In the genomic region with DNA sequence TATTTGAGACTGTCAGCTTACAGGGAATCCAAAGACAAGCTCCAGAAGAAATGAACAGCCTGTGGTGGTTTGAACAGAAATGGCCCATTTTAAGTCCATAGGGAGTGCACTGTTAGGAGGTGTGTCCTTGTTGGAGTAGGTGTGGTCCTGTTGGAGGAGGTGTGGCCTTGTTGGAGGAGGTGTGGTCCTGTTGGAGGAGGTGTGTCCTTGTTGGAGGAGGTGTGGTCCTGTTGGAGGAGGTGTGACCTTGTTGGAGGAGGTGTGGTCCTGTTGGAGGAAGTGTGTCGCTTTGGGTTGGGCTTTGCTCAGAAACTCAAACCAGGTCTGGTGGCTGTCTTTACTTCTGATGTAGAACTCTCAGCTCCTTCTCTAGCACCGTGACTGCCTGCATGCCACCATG, we compare ENCODE assay signal across 14 mouse cellular contexts. TPM values are rescaled to one million over a fixed set of nuclear protein-coding genes. Genes with fewer than 3 reads are reported as not detected.
DNase-seq lines count a peak whose midpoint lies in the region; ATAC-seq and TF ChIP-seq lines count a peak whose summit lies in the region.
"Had no signal": no experiment of that assay in that cellular context is flagged by ENCODE, and none has a peak within 500 bp of the region (broad histone marks: within the 10 kb centered on the region; RNA-seq: fewer than 3 reads in every experiment).

No protein-coding gene starts in this region.

- no peaks in the 10 kb centered on the region for H3K36me3 ChIP-seq in ES-E14 (ENCODE audit: control insufficient read depth, insufficient read depth, low read length, poor library complexity, severe bottlenecking)
- H3K36me3 ChIP-seq in liver, embryonic 16.5 days (ENCODE audit: control insufficient read depth, insufficient read depth) = no peaks in the 10 kb centered on the region
- H3K36me3 ChIP-seq in stomach, embryonic 14.5 days (ENCODE audit: control insufficient read depth, insufficient read depth, low read length) = no peaks in the 10 kb centered on the region
- H3K36me3 ChIP-seq: embryonic facial prominence, embryonic 12.5 days; midbrain, embryonic 13.5 days had no signal

- H3K4me1 ChIP-seq in ES-E14 (ENCODE audit: control insufficient read depth in 2 of 2, insufficient read depth in 2 of 2, low read length in 2 of 2, poor library complexity in 1 of 2) = peaks cover 0 to 4% of the 10 kb centered on the region in 2 experiments; a peak in 1 of 4 replicates
- peaks cover 19% of the 10 kb centered on the region for H3K4me1 ChIP-seq in liver, embryonic 16.5 days (ENCODE audit: control insufficient read depth, low read depth, low read length)
- H3K4me1 ChIP-seq in stomach, embryonic 14.5 days (ENCODE audit: control insufficient read depth, insufficient read depth, low read length) = no peaks in the 10 kb centered on the region

- no peak overlapping the region for H3K9ac ChIP-seq in ES-E14 (ENCODE audit: insufficient read depth, low read depth, low read length, poor library complexity, severe bottlenecking)
- no peak overlapping the region for H3K9ac ChIP-seq in liver, embryonic 16.5 days (ENCODE audit: low read depth, low read length)
- H3K9ac ChIP-seq in stomach, embryonic 14.5 days (replicated peaks; ENCODE audit: low read depth, low read length) = no peak overlapping the region
- H3K9ac ChIP-seq: embryonic facial prominence, embryonic 12.5 days; midbrain, embryonic 13.5 days had no signal

- 2% methylated on average over 2 of the region's 2 CpGs for WGBS in liver, embryonic 16.5 days (ENCODE audit: insufficient replicate concordance)
- 21% methylated on average over 2 of the region's 2 CpGs for WGBS in stomach, embryonic 14.5 days

- intact Hi-C loops in heart, postnatal 25 days (cut with DNase I) = no loop called here

- no peak overlapping the region for H3K4me3 ChIP-seq in ES-E14 (ENCODE audit: insufficient read depth in 1 of 2, low read depth in 1 of 2, low read length in 2 of 2, poor library complexity in 1 of 2, severe bottlenecking in 1 of 2)
- H3K4me3 ChIP-seq in liver, embryonic 16.5 days (ENCODE audit: low read depth, low read length) = no peak overlapping the region
- H3K4me3 ChIP-seq in stomach, embryonic 14.5 days (ENCODE audit: low read depth, low read length) = no peak overlapping the region
- H3K4me3 ChIP-seq: embryonic facial prominence, embryonic 12.5 days; midbrain, embryonic 13.5 days had no signal

- ATAC-seq in erythroblast, adult 5-6 weeks (replicated peaks; ENCODE audit: low FRiP score, poor library complexity, severe bottlenecking) = peak; percentile 80
- peak; percentile 88 for ATAC-seq in liver, embryonic 16.5 days (ENCODE audit: low read depth)
- ATAC-seq in stomach, embryonic 14.5 days (ENCODE audit: insufficient number of reproducible peaks, insufficient read depth, low FRiP score, low read depth) = peak; percentile 33; the same call in 1 of the 2 replicates
- ATAC-seq: midbrain, embryonic 13.5 days had no signal

- no peaks in the 10 kb centered on the region for H3K27me3 ChIP-seq in liver, embryonic 16.5 days (ENCODE audit: control insufficient read depth, insufficient read depth, low read depth, low read length)
- no peaks in the 10 kb centered on the region for H3K27me3 ChIP-seq in stomach, embryonic 14.5 days (ENCODE audit: control insufficient read depth, insufficient read depth, low read length)
- H3K27me3 ChIP-seq: embryonic facial prominence, embryonic 12.5 days; midbrain, embryonic 13.5 days had no signal

- peak; percentile 57 for DNase-seq in ES-E14 (ENCODE audit: low read depth, low spot score)
- DNase-seq in gastrocnemius, adult 8-10 months (ENCODE audit: low spot score in 2 of 2) = no peak
- DNase-seq in heart, postnatal 25 days (ENCODE audit: low spot score) = no peak
- no peak for DNase-seq in gastrocnemius, adult 18-20 months (ENCODE audit: low spot score)
- DNase-seq: cerebellum, adult 18-20 months; gastrocnemius, postnatal 10 days; heart, postnatal 36 days; kidney, postnatal 36 days; thymus, postnatal 14 days had no signal

- H3K9me3 ChIP-seq in ES-E14 (ENCODE audit: control insufficient read depth, insufficient read depth, low read depth, low read length) = no peaks in the 10 kb centered on the region
- no peaks in the 10 kb centered on the region for H3K9me3 ChIP-seq in liver, embryonic 16.5 days (replicated peaks; ENCODE audit: control insufficient read depth, low read length)
- no peaks in the 10 kb centered on the region for H3K9me3 ChIP-seq in stomach, embryonic 14.5 days (ENCODE audit: control insufficient read depth, low read depth, low read length)
- H3K9me3 ChIP-seq: embryonic facial prominence, embryonic 12.5 days; midbrain, embryonic 13.5 days had no signal

- H3K27ac ChIP-seq in ES-E14 (ENCODE audit: insufficient read depth, low read depth, low read length, poor library complexity, severe bottlenecking) = no peak overlapping the region
- no peak overlapping the region for H3K27ac ChIP-seq in liver, embryonic 16.5 days (ENCODE audit: low read length)
- H3K27ac ChIP-seq in stomach, embryonic 14.5 days (ENCODE audit: low read length) = no peak overlapping the region
- H3K27ac ChIP-seq: embryonic facial prominence, embryonic 12.5 days; midbrain, embryonic 13.5 days had no signal

- no peak overlapping the region for H3K4me2 ChIP-seq in liver, embryonic 16.5 days (ENCODE audit: low read depth, low read length)
- no peak overlapping the region for H3K4me2 ChIP-seq in stomach, embryonic 14.5 days (replicated peaks; ENCODE audit: low read depth, low read length)
- H3K4me2 ChIP-seq: embryonic facial prominence, embryonic 12.5 days; midbrain, embryonic 13.5 days had no signal

- in situ Hi-C loops in ES-E14 (cut with MboI; ENCODE audit: low sequenced_read_pairs in 2 of 2, unreplicated experiment in 2 of 2) = no loop called here

TF ChIP-seq in ES-E14, 5 proteins besides CTCF, POLR2A, EP300 and RAD21:
- TF ChIP-seq ZC3H11A (IDR thresholded peaks at IDR 0.05; ENCODE audit: borderline replicate concordance, low read depth, low read length) = no peak
- TF ChIP-seq CHD2 (IDR thresholded peaks at IDR 0.05; ENCODE audit: low read depth, low read length) = no peak
- no peak for TF ChIP-seq ZNF384 (IDR thresholded peaks at IDR 0.05; ENCODE audit: low read depth, low read length)
- TF ChIP-seq MAFK (IDR thresholded peaks at IDR 0.05; ENCODE audit: insufficient read depth, low read depth, low read length) = no peak

RNA-seq across cellular contexts. Expression of a gene that starts 48.6 kb away (rescaled TPM):
- 7.9 and 10.9 TPM in 2 replicates for total RNA-seq in ES-E14 (2012; rRNA removed)
- 4.0 and 15.0 TPM in 2 replicates for total RNA-seq in erythroblast, adult 5-6 weeks (2015; ENCODE audit: low replicate concordance)
- total RNA-seq in erythroblast, adult 5-6 weeks (2017; ENCODE audit: low replicate concordance) = 24.2 and 25.0 TPM in 2 replicates
- polyA plus RNA-seq in liver, embryonic 16.5 days (2015; fragmentation: Nextera tagmentation; extraction: Ambion mirVana) = 5.7 and 6.3 TPM in 2 replicates
- 29.9 and 31.0 TPM in 2 replicates for polyA plus RNA-seq in stomach, embryonic 14.5 days (2014; fragmentation: Nextera tagmentation; extraction: Ambion mirVana)
- 1 to 10 TPM; 2.9 to 4.0 (median 3.9) TPM for total RNA-seq in gastrocnemius, adult 8-10 months (2022)
- total RNA-seq in heart, postnatal 25 days (2021) = 1 to 10 TPM; 7.8 to 8.9 TPM
- 1 to 10 TPM; 2.4 to 3.0 TPM for total RNA-seq in gastrocnemius, adult 18-20 months (2021)

Comparison
In these comparisons a context has a peak if more than half of its experiments do, and no peak if none do; other contexts are left out.
1. ATAC-seq: peak in every context shown above with its lines; median percentile 88 in liver, embryonic 16.5 days; 80 in erythroblast, adult 5-6 weeks; 33 in stomach, embryonic 14.5 days.